ENCODE assay signal across 8 mouse cellular contexts in the genomic region with DNA sequence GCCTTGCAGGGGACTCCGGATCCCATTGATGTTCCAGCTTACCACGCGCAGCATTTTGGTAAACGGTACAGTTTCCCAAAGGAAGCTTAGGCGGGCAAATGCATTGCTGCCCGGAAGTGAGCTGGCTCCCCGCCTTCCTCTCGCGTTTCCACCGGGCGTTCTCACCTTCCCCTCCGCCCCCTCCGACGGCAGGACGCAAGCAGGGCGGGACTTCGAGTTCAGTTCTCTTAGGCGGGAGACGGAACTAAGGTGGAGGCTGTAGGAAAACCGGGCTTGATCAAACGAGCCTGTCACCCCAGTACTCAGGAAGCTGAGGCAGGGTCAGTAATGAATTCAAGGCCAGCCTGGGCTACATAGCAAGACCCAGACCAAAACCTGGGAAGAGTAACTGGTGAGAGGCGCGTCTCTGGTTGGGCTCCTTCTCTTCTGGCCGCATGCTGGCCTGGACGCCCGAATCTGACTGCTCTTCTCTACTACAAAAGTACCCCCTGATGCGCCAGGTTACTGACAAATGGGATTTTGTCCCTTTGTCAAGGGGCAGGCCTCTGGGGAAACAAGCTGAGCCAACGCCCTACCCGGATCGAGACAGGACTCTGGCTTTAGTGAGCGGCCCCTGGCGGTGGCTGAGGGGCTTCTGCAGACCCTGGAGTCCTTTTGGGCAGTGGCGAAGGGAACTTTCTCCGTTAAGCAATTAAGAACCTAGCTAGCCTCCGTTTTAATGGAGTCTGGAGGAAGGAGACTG. TPM values are rescaled to one million over a fixed set of nuclear protein-coding genes. Genes with fewer than 3 reads are reported as not detected.
DNase-seq lines count a peak whose midpoint lies in the region; ATAC-seq and TF ChIP-seq lines count a peak whose summit lies in the region.

A gene (plus strand): TSS at position 207 of the 742 bp plus-strand sequence.

- no peak within 1 kb of the TSS for H3ac ChIP-seq in myocyte (ENCODE audit: control insufficient read depth, insufficient read length)

- H3K9ac ChIP-seq in kidney, embryonic 16.5 days (replicated peaks; ENCODE audit: low read length) = peak within 1 kb of the TSS; percentile 81
- peak within 1 kb of the TSS; percentile 73 for H3K9ac ChIP-seq in liver, adult 2 months (ENCODE audit: low read depth, low read length)

- WGBS in heart, embryonic 10.5 days = 17% methylated on average over 35 of the region's 35 CpGs
- WGBS in kidney, embryonic 16.5 days = 19% methylated on average over 35 of the region's 35 CpGs
- under 1% methylated on average over 35 of the region's 35 CpGs for WGBS in liver, adult 2 months

- DNase-seq in B cell, adult 2 months = peak; percentile 70 to 73
- peak; percentile 93 for DNase-seq in brain, adult 2 months (ENCODE audit: low read depth, low spot score)
- DNase-seq in heart, embryonic 10.5 days (ENCODE audit: low spot score) = peak; percentile 91
- peak; percentile 76 for DNase-seq in liver, adult 2 months (ENCODE audit: extremely low read depth, low read depth, low spot score)
- peak; percentile 68 for DNase-seq in splenic B cell, adult 2 months (ENCODE audit: low read depth, low spot score)

- no peaks in the 10 kb centered on the region for H3K4me1 ChIP-seq in heart, embryonic 10.5 days
- peaks cover 3% of the 10 kb centered on the region; the same call in 1 of the 2 replicates for H3K4me1 ChIP-seq in kidney, embryonic 16.5 days (ENCODE audit: insufficient read depth, low read length)
- H3K4me1 ChIP-seq in liver, adult 2 months (ENCODE audit: control insufficient read depth, insufficient read depth, low read length) = peaks cover 7% of the 10 kb centered on the region; the same call in 1 of the 2 replicates

- no peaks in the 10 kb centered on the region for H3K9me3 ChIP-seq in heart, embryonic 10.5 days
- H3K9me3 ChIP-seq in kidney, embryonic 16.5 days (ENCODE audit: low read length) = no peaks in the 10 kb centered on the region

- peak within 1 kb of the TSS; percentile 64 for H3K4me3 ChIP-seq in heart, embryonic 10.5 days
- peak within 1 kb of the TSS; percentile 63 for H3K4me3 ChIP-seq in kidney, embryonic 16.5 days (ENCODE audit: low read length)
- H3K4me3 ChIP-seq in liver, adult 2 months (ENCODE audit: insufficient read depth, low read depth, low read length) = peak within 1 kb of the TSS; percentile 84
- H3K4me3 ChIP-seq in myocyte = peak within 1 kb of the TSS; percentile 70

- peak; percentile 50 for TF ChIP-seq CTCF in liver, adult 2 months (IDR thresholded peaks at IDR 0.05; ENCODE audit: low read depth, low read length)

- 0 out of 2 replicates have a peak, but pooled peaks have one; percentile 23 for TF ChIP-seq POLR2A in liver, adult 2 months (IDR thresholded peaks at IDR 0.05; ENCODE audit: extremely low read depth, insufficient read depth, low read length)
- TF ChIP-seq POLR2A in myocyte (IDR thresholded peaks at IDR 0.05; ENCODE audit: insufficient read length, low read depth) = no peak

- peak within 1 kb of the TSS; percentile 90 for H3K27ac ChIP-seq in heart, embryonic 10.5 days
- peak within 1 kb of the TSS; percentile 86 for H3K27ac ChIP-seq in kidney, embryonic 16.5 days (ENCODE audit: low read length)
- H3K27ac ChIP-seq in liver, adult 2 months (replicated peaks; ENCODE audit: insufficient read depth, low read depth, low read length) = peak within 1 kb of the TSS; percentile 64

- peaks cover 21% of the 10 kb centered on the region for H3K36me3 ChIP-seq in heart, embryonic 10.5 days
- peaks cover 5% of the 10 kb centered on the region; the same call in 1 of the 2 replicates for H3K36me3 ChIP-seq in kidney, embryonic 16.5 days (ENCODE audit: insufficient read depth, low read length)
- peaks cover 6% of the 10 kb centered on the region; the same call in 1 of the 2 replicates for H3K36me3 ChIP-seq in liver, adult 2 months (ENCODE audit: control insufficient read depth, insufficient read depth, low read length)
- no peaks in the 10 kb centered on the region for H3K36me3 ChIP-seq in myocyte (ENCODE audit: control insufficient read depth, insufficient read depth)
- no peaks in the 10 kb centered on the region; the same call in 1 of the 2 replicates for H3K36me3 ChIP-seq in splenic B cell, adult 2 months (ENCODE audit: control insufficient read depth, insufficient read depth, low read length, poor library complexity, severe bottlenecking)

- H3K4me2 ChIP-seq in kidney, embryonic 16.5 days (replicated peaks; ENCODE audit: low read depth, low read length) = peak within 1 kb of the TSS; percentile 60
- peak within 1 kb of the TSS; percentile 69 for H3K4me2 ChIP-seq in myocyte (ENCODE audit: low read depth)

- no peaks in the 10 kb centered on the region for H3K27me3 ChIP-seq in heart, embryonic 10.5 days (ENCODE audit: insufficient read depth, poor library complexity, severe bottlenecking)
- H3K27me3 ChIP-seq in kidney, embryonic 16.5 days (ENCODE audit: insufficient read depth, low read length) = peaks cover 11% of the 10 kb centered on the region; the same call in 1 of the 2 replicates
- H3K27me3 ChIP-seq in liver, adult 2 months (ENCODE audit: control insufficient read depth, insufficient read depth, low read length) = no peaks in the 10 kb centered on the region
- H3K27me3 ChIP-seq in myocyte (ENCODE audit: control insufficient read depth, insufficient read depth, insufficient read length) = no peaks in the 10 kb centered on the region
- no peaks in the 10 kb centered on the region for H3K27me3 ChIP-seq in splenic B cell, adult 2 months (ENCODE audit: control insufficient read depth, insufficient read depth, low read length, poor library complexity, severe bottlenecking)

- no peaks in the 10 kb centered on the region for H3K79me2 ChIP-seq in liver, adult 2 months (ENCODE audit: control insufficient read depth, insufficient read depth, low read length)
- peaks cover 15% of the 10 kb centered on the region for H3K79me2 ChIP-seq in myocyte (ENCODE audit: control insufficient read depth, insufficient read depth)

- peak; percentile 99 for ATAC-seq in erythroblast, adult 5-6 weeks (replicated peaks; ENCODE audit: low FRiP score, poor library complexity, severe bottlenecking)
- peak; percentile 96 for ATAC-seq in kidney, embryonic 16.5 days (ENCODE audit: low FRiP score, low TSS enrichment)

TF ChIP-seq in myocyte, 11 proteins besides CTCF, POLR2A, EP300 and RAD21:
- TF ChIP-seq TCF3 (IDR thresholded peaks at IDR 0.05; ENCODE audit: insufficient read length, low read depth) (no peak), E2F4 (IDR thresholded peaks at IDR 0.05; ENCODE audit: insufficient read depth) (peak; percentile 35)

RNA-seq across cellular contexts. Expression of the gene that starts here (rescaled TPM):
- 5.9 and 26.7 TPM in 2 replicates for total RNA-seq in erythroblast, adult 5-6 weeks (2015; ENCODE audit: low replicate concordance)
- total RNA-seq in erythroblast, adult 5-6 weeks (2017; ENCODE audit: low replicate concordance) = 8.1 and 10.6 TPM in 2 replicates
- 10.1 and 13.2 TPM in 2 replicates for polyA plus RNA-seq in heart, embryonic 10.5 days (2016; fragmentation: Nextera tagmentation; extraction: Ambion mirVana)
- 5.2 and 6.2 TPM in 2 replicates for polyA plus RNA-seq in kidney, embryonic 16.5 days (2015; fragmentation: Nextera tagmentation; extraction: Ambion mirVana)
- 23.8 and 31.6 TPM in 2 replicates for total RNA-seq in liver, adult 2 months (2014; rRNA removed)
- polyA plus RNA-seq in liver, adult 2 months (2012; rRNA removed) = 21.2 and 23.5 TPM in 2 replicates
- polyA plus RNA-seq in myocyte (2012; fragmentation: generic; extraction: Trizol) = 0.91 TPM

Comparison
In these comparisons a context has a peak if more than half of its experiments do, and no peak if none do; other contexts are left out.
1. Peak in every context shown above with its lines: DNase-seq, ATAC-seq, H3K4me3 ChIP-seq and H3K27ac ChIP-seq.